Mouse (Mus musculus): Measurements from ENCODE around the gene Ctnnbl1.

Ctnnbl1 gene

DNA sequence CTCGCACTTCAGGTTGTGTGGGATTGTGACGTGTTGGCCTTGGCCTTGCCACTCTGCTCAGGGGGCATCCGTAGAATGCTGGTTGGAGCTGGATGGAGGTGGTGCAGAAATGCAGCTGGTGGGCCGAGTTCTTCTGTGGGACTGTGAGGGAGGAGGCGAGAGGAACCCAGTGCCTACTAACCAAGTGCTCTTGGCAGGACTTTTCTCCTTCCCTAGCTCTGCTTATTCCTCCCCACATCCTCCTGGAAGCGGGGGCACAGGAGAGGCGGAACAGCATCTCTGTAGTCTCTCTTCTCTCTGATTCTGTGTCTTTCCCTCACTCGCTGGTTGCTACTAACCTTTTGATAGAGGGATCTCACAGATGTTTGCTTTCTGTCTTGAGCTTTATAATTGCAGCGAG, 62.3 kb downstream of the Ctnnbl1 start:
- TF ChIP-seq GATA4 (IDR thresholded peaks at IDR 0.05; ENCODE audit: insufficient replicate concordance, low read length): no peak

- TF ChIP-seq GATA4 (IDR thresholded peaks at IDR 0.05; ENCODE audit: insufficient replicate concordance, low read length): no peak
Measured at GRCm38 (mm10) chr2:157800288-157800687, 63.1 kb downstream of the Ctnnbl1 start.

- TF ChIP-seq GATA4 (IDR thresholded peaks at IDR 0.05; ENCODE audit: insufficient replicate concordance, low read length): no peak
Measured at GRCm38 (mm10) chr2:157800746-157801501, 63.7 kb downstream of the Ctnnbl1 start.

- TF ChIP-seq GATA4 (IDR thresholded peaks at IDR 0.05; ENCODE audit: insufficient replicate concordance, low read length): no peak
Measured at GRCm38 (mm10) chr2:157801505-157802357, 64.5 kb downstream of the Ctnnbl1 start.

DNA sequence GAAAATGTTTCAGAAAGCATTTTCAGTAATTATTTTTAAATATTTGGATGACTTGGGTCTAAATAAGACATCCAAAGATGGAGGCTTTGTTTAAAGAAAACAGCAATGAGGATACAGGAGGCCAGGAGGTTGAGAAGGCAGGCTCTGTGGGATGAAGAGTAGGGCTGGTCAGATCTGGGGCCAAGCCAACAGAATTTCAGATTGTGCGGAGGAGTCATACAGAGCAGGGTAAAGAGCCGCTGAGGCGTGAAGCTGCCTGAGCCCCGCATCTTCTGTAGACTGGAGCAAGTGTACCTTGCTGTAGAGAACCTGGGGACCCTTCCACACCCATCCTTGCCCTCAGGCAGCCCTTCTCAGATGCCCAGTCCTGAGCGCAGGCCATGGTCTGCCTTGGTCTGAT, 65.5 kb downstream of the Ctnnbl1 start:
- TF ChIP-seq GATA4 (IDR thresholded peaks at IDR 0.05; ENCODE audit: insufficient replicate concordance, low read length): no peak

DNA sequence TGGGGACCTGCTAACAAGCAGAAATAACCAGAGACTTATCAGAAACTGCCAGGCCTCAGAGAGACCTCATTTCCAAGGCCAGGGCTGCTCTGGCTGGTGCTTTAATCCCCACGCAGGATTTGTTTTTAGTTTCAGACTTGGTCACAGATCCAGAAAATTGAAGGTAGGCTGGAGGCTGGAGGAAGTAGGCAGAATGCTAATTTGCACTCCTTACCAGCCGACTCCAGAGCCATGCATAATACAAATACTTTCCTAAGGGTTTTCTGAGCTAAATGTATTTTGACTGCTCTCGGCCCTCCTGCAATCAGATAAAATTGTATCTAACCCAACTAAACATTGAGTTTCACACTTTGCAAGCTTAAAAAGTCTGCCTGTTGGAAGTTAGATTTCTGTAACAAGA, 67.2 kb downstream of the Ctnnbl1 start:
- TF ChIP-seq GATA4 (IDR thresholded peaks at IDR 0.05; ENCODE audit: insufficient replicate concordance, low read length): no peak

GRCm38 (mm10) chr2:157805091-157805490, 67.9 kb downstream of the Ctnnbl1 start:
- no peak for TF ChIP-seq GATA4 (IDR thresholded peaks at IDR 0.05; ENCODE audit: insufficient replicate concordance, low read length)

GRCm38 (mm10) chr2:157807076-157807475, 69.9 kb downstream of the Ctnnbl1 start:
- no peak for TF ChIP-seq GATA4 (IDR thresholded peaks at IDR 0.05; ENCODE audit: insufficient replicate concordance, low read length)

GRCm38 (mm10) chr2:157807621-157808367, 70.6 kb downstream of the Ctnnbl1 start:
- no peak for TF ChIP-seq GATA4 (IDR thresholded peaks at IDR 0.05; ENCODE audit: insufficient replicate concordance, low read length)

GRCm38 (mm10) chr2:157808368-157808923, 71.2 kb downstream of the Ctnnbl1 start:
- TF ChIP-seq GATA4 (IDR thresholded peaks at IDR 0.05; ENCODE audit: insufficient replicate concordance, low read length): no peak

DNA sequence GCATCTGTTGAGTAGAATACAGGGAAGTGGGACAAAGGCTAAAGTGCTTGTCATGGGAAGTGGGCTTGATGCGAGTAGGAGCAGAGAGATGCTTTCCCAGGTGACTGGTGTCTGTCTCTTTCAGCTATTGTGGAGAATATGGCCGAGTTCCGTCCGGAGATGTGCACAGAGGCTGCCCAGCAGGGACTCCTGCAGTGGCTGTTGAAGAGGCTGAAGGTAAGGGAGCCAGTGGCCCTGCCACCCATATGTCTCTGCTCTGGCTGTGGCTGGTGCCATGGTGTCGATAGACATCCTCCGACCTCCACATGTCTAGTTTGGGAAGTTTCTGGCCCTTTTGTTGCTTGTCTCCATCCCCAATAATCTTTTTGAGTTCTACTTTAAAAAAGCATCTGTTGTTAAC, 72.1 kb downstream of the Ctnnbl1 start:
- no peak for TF ChIP-seq GATA4 (IDR thresholded peaks at IDR 0.05; ENCODE audit: insufficient replicate concordance, low read length)

- no peak for TF ChIP-seq GATA4 (IDR thresholded peaks at IDR 0.05; ENCODE audit: insufficient replicate concordance, low read length)
Measured at GRCm38 (mm10) chr2:157810749-157811148, 73.5 kb downstream of the Ctnnbl1 start.

DNA sequence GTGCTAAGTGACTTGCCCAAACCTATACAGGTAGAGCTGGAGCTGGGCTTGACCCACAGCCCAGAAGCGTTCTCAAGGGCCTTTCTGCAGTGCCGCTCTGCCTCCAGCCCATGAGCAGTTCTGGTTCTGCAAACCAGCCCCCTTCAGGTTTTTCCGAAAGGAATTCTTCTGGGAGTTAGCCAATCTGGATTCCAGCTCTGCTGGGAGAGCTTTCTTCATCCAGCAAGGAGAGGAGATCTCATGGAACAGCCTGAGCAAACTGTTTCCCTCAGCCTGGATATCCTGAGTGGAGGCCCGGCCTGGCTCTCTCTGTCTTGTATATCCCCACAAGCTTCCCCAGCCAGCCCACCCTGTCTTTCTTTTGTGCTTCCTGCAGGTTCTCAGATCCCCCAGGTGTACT, 75.9 kb downstream of the Ctnnbl1 start:
- TF ChIP-seq GATA4 (IDR thresholded peaks at IDR 0.05; ENCODE audit: insufficient replicate concordance, low read length): no peak

DNA sequence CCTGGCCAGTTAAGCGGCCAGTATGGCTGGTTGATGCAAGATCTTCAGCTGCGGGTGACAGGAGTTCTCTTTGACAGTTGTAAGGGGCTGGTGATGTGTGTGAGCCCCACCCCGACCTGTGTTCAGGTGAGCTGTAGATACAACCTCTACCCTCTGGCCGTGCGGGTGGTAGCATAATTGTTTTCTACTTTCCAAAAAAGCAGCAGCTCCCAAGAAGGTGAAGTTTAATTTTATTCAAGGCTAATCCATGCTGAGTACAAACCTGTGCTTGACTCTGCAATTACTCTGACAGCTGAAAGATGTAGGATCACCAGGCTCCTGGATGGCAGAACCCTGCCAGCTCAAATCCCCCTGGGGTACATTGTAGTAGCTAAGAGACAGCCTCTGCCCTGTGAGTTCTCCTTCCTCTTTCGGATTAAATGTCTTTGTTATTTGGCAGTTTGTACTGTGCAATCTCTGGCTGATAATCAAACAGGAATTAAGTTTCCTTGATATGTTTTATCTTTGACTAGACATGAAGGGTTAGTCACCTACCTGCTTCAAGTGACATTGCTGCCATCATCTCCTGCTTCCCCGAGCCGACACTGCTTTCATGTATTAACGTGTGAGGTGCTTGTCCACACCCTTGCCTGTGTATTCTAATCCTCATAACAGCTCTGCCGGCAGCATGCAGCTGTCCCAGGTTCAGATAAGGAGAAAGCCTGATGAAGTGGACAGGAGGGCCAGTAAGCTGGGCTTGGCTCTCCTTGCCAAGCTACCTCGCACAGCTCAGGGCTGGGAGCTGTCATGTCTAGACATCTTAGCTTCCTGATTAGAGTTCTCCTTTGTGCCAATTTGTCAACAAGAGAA, 77.1 kb downstream of the Ctnnbl1 start:
- no peak for TF ChIP-seq GATA4 (IDR thresholded peaks at IDR 0.05; ENCODE audit: insufficient replicate concordance, low read length)
